Mouse (Mus musculus) kidney, postnatal 4 days (tissue): ENCODE measurements around the gene Cstb.

Experiments used
- DNase-seq, 2 experiments: peaks; one replicate each; pipeline ENCODE4 v3.0.0; 2021; ENCODE audit warnings: mixed read lengths in 2 of 2

Gene Cstb

GRCm38 (mm10) chr10:78418791-78419190 is 6.7 kb upstream of the Cstb start:
- no peak for DNase-seq

GRCm38 (mm10) chr10:78420929-78421328 is 4.5 kb upstream of the Cstb start:
- no peak for DNase-seq

GRCm38 (mm10) chr10:78422614-78423013 is 2.9 kb upstream of the Cstb start:
- DNase-seq: no peak

- DNase-seq: peak; percentile 17 to 46
Observed at GRCm38 (mm10) chr10:78426117-78426735, 757 bp downstream of the Cstb start.

GRCm38 (mm10) chr10:78428070-78428469 is 2.6 kb downstream of the Cstb start:
- no peak for DNase-seq

GRCm38 (mm10) chr10:78429180-78429579 is 3.7 kb downstream of the Cstb start:
- no peak for DNase-seq

GRCm38 (mm10) chr10:78429776-78430175 is 4.3 kb downstream of the Cstb start:
- DNase-seq: no peak

- no peak for DNase-seq
Observed at GRCm38 (mm10) chr10:78432853-78433252, 7.4 kb downstream of the Cstb start.

- peak; percentile 89 to 91 for DNase-seq
Observed at GRCm38 (mm10) chr10:78438094-78438493, 12.6 kb downstream of the Cstb start.

- peak; percentile 48 to 49 for DNase-seq
Observed at GRCm38 (mm10) chr10:78439550-78439949, 14.1 kb downstream of the Cstb start.

GRCm38 (mm10) chr10:78439990-78440389 is 14.5 kb downstream of the Cstb start:
- no peak for DNase-seq

GRCm38 (mm10) chr10:78440812-78441211 is 15.3 kb downstream of the Cstb start:
- peak; percentile 46 to 51 for DNase-seq

GRCm38 (mm10) chr10:78441606-78442005 is 16.1 kb downstream of the Cstb start:
- DNase-seq: no peak

GRCm38 (mm10) chr10:78442292-78442691 is 16.8 kb downstream of the Cstb start:
- no peak for DNase-seq

GRCm38 (mm10) chr10:78446195-78446594 is 20.7 kb downstream of the Cstb start:
- DNase-seq: no peak

- no peak for DNase-seq
Observed at GRCm38 (mm10) chr10:78447396-78447795, 21.9 kb downstream of the Cstb start.

GRCm38 (mm10) chr10:78450761-78451160 is 25.3 kb downstream of the Cstb start:
- DNase-seq: no peak

GRCm38 (mm10) chr10:78452641-78453040 is 27.2 kb downstream of the Cstb start:
- no peak for DNase-seq

GRCm38 (mm10) chr10:78456696-78457095 is 31.2 kb downstream of the Cstb start:
- DNase-seq: no peak

- peak; percentile 64 to 75 for DNase-seq
Observed at GRCm38 (mm10) chr10:78457495-78458347, 32.3 kb downstream of the Cstb start.

- peak in 1 of 2 experiments; percentile 21 for DNase-seq
Observed at GRCm38 (mm10) chr10:78458348-78459111, 33.1 kb downstream of the Cstb start.

GRCm38 (mm10) chr10:78460463-78460862 is 35.0 kb downstream of the Cstb start:
- peak; percentile 48 to 67 for DNase-seq

GRCm38 (mm10) chr10:78461767-78462166 is 36.3 kb downstream of the Cstb start:
- no peak for DNase-seq
